Mouse (Mus musculus) neural tube, embryonic 14.5 days (tissue): ENCODE data around the gene Tyro3. TPM values are rescaled to one million over a fixed set of nuclear protein-coding genes. Genes with fewer than 3 reads are reported as not detected.

Source experiments
- ATAC-seq: fragments of 200-750 bp; cut with Nextera tagmentation; 2 replicates; pipeline ENCODE4 v1.8.0; 2017; ENCODE audit warnings: low read depth, mild to moderate bottlenecking, moderate TSS enrichment, moderate library complexity
- H3K27ac ChIP-seq: fragments of 300-500 bp; sonication (generic); 2 replicates; pipeline ENCODE4 v1.5.1; 2014; ENCODE audit warnings: low read depth, mild to moderate bottlenecking, control low read depth, low read length, moderate library complexity, mixed read lengths
- H3K27me3 ChIP-seq: fragments of 300-500 bp; sonication (generic); 2 replicates; pipeline ENCODE4 v1.6.1; 2014; ENCODE audit warnings: low read length; ENCODE audit not compliant: control insufficient read depth, insufficient read depth
- H3K36me3 ChIP-seq: fragments of 300-500 bp; sonication (generic); 2 replicates; pipeline ENCODE4 v1.6.1; 2014; ENCODE audit warnings: low read length, mixed read lengths; ENCODE audit not compliant: control insufficient read depth, insufficient read depth
- H3K4me1 ChIP-seq: fragments of 300-500 bp; sonication (generic); 2 replicates; pipeline ENCODE4 v1.6.1; 2014; ENCODE audit warnings: low read length; ENCODE audit not compliant: control insufficient read depth, insufficient read depth
- H3K4me2 ChIP-seq: fragments of 300-500 bp; sonication (generic); 2 replicates; pipeline ENCODE4 v1.6.1; 2014; ENCODE audit warnings: mild to moderate bottlenecking, low read depth, low read length, control low read depth
- H3K4me3 ChIP-seq: fragments of 300-500 bp; sonication (generic); 2 replicates; pipeline ENCODE4 v1.5.1; 2014; ENCODE audit warnings: low read depth, low read length, control low read depth, mixed read lengths
- H3K9ac ChIP-seq: fragments of 300-500 bp; sonication (generic); replicated peaks from 2 replicates; pipeline ENCODE4 v1.6.1; 2014; ENCODE audit warnings: low read depth, mild to moderate bottlenecking, control low read depth, low read length, mixed read lengths
- H3K9me3 ChIP-seq: fragments of 300-500 bp; sonication (generic); 2 replicates; pipeline ENCODE4 v1.6.1; 2016; ENCODE audit warnings: low read length; ENCODE audit not compliant: control insufficient read depth
- WGBS: fragments of 180-500 bp; shearing (Covaris S2); extraction: QIAGEN DNeasy Blood & Tissue Kit; methylation state at CpG from one replicate; pipeline ENCODE4 v1.1.7; 2014; 5-methylcytosine and 5-hydroxymethylcytosine counted together
- polyA plus RNA-seq: library from polyadenylated mRNA; unstranded; fragments of >200 nt; fragmentation: Nextera tagmentation; extraction: Ambion mirVana; gene quantifications from 2 replicates; pipeline ENCODE4 v1.2.1, GENCODE M21; 2014

The Tyro3 gene
- polyA plus RNA-seq, 1 experiment from 2014 or later, result 18.7 TPM

- Histone ChIP-seq H3K27ac (no peak overlapping the region), H3K27me3 (no peaks in the 10 kb centered on the region), H3K36me3 (no peaks in the 10 kb centered on the region), H3K4me2 (no peak overlapping the region), H3K4me1 (no peaks in the 10 kb centered on the region), H3K9me3 (no peaks in the 10 kb centered on the region), H3K9ac (no peak overlapping the region), H3K4me3 (no peak overlapping the region)
- 78% methylated on average over 11 of the region's 11 CpGs for WGBS
- ATAC-seq, result no peak
These were observed 41.0 kb downstream of the Tyro3 start for GRCm38 (mm10) chr2:119838363-119839156.

GRCm38 (mm10) chr2:119840008-119840407 is 42.5 kb downstream of the Tyro3 start:
- Histone ChIP-seq H3K9ac (no peak overlapping the region), H3K27me3 (no peaks in the 10 kb centered on the region), H3K4me1 (no peaks in the 10 kb centered on the region), H3K9me3 (no peaks in the 10 kb centered on the region), H3K4me2 (no peak overlapping the region), H3K36me3 (no peaks in the 10 kb centered on the region), H3K27ac (no peak overlapping the region), H3K4me3 (no peak overlapping the region)
- no peak for ATAC-seq

GRCm38 (mm10) chr2:119842000-119842399 is 44.5 kb downstream of the Tyro3 start:
- no peak overlapping the region for H3K4me3 ChIP-seq
- H3K36me3 ChIP-seq, result no peaks in the 10 kb centered on the region
- no peak overlapping the region for H3K9ac ChIP-seq
- H3K4me2 ChIP-seq, result no peak overlapping the region
- H3K27ac ChIP-seq, result no peak overlapping the region
- no peaks in the 10 kb centered on the region for H3K9me3 ChIP-seq
- no peak for ATAC-seq
- 78% methylated on average over 6 of the region's 6 CpGs for WGBS
- H3K27me3 ChIP-seq, result no peaks in the 10 kb centered on the region
- no peaks in the 10 kb centered on the region for H3K4me1 ChIP-seq

- no peak overlapping the region for H3K9ac ChIP-seq
- no peaks in the 10 kb centered on the region for H3K4me1 ChIP-seq
- H3K27ac ChIP-seq, result no peak overlapping the region
- ATAC-seq, result no peak
- H3K4me2 ChIP-seq, result no peak overlapping the region
- no peaks in the 10 kb centered on the region for H3K9me3 ChIP-seq
- no peak overlapping the region for H3K4me3 ChIP-seq
- H3K27me3 ChIP-seq, result no peaks in the 10 kb centered on the region
- WGBS, result 95% methylated on average over 4 of the region's 4 CpGs
- H3K36me3 ChIP-seq, result no peaks in the 10 kb centered on the region
These were observed 46.0 kb downstream of the Tyro3 start for GRCm38 (mm10) chr2:119843526-119843925.

GRCm38 (mm10) chr2:119845882-119846546 is 48.5 kb downstream of the Tyro3 start:
- no peaks in the 10 kb centered on the region for H3K27me3 ChIP-seq
- H3K27ac ChIP-seq, result no peak overlapping the region
- H3K9me3 ChIP-seq, result no peaks in the 10 kb centered on the region
- 76% methylated on average over 2 of the region's 2 CpGs for WGBS
- H3K4me1 ChIP-seq, result no peaks in the 10 kb centered on the region
- no peaks in the 10 kb centered on the region for H3K36me3 ChIP-seq
- H3K4me2 ChIP-seq, result no peak overlapping the region
- no peak overlapping the region for H3K4me3 ChIP-seq
- no peak for ATAC-seq
- no peak overlapping the region for H3K9ac ChIP-seq

GRCm38 (mm10) chr2:119846929-119847328 is 49.4 kb downstream of the Tyro3 start:
- H3K27ac ChIP-seq, result no peak overlapping the region
- H3K36me3 ChIP-seq, result no peaks in the 10 kb centered on the region
- no peak overlapping the region for H3K4me2 ChIP-seq
- H3K4me3 ChIP-seq, result no peak overlapping the region
- H3K4me1 ChIP-seq, result no peaks in the 10 kb centered on the region
- H3K9ac ChIP-seq, result no peak overlapping the region
- H3K9me3 ChIP-seq, result no peaks in the 10 kb centered on the region
- no peaks in the 10 kb centered on the region for H3K27me3 ChIP-seq
- ATAC-seq, result no peak
- WGBS, result 87% methylated on average over 4 of the region's 4 CpGs

- no peak overlapping the region for H3K4me2 ChIP-seq
- 90% methylated on average over 4 of the region's 4 CpGs for WGBS
- H3K9me3 ChIP-seq, result no peaks in the 10 kb centered on the region
- no peak overlapping the region for H3K4me3 ChIP-seq
- H3K9ac ChIP-seq, result no peak overlapping the region
- no peaks in the 10 kb centered on the region for H3K27me3 ChIP-seq
- no peak overlapping the region for H3K27ac ChIP-seq
- H3K36me3 ChIP-seq, result no peaks in the 10 kb centered on the region
- ATAC-seq, result no peak
- H3K4me1 ChIP-seq, result no peaks in the 10 kb centered on the region
These were observed 56.3 kb downstream of the Tyro3 start for GRCm38 (mm10) chr2:119853811-119854210.

- no peaks in the 10 kb centered on the region for H3K9me3 ChIP-seq
- no peak overlapping the region for H3K27ac ChIP-seq
- H3K36me3 ChIP-seq, result no peaks in the 10 kb centered on the region
- ATAC-seq, result no peak
- H3K4me3 ChIP-seq, result no peak overlapping the region
- H3K9ac ChIP-seq, result no peak overlapping the region
- no peak overlapping the region for H3K4me2 ChIP-seq
- 59% methylated on average over 6 of the region's 6 CpGs for WGBS
- H3K27me3 ChIP-seq, result no peaks in the 10 kb centered on the region
- no peaks in the 10 kb centered on the region for H3K4me1 ChIP-seq
These were observed 57.8 kb downstream of the Tyro3 start for GRCm38 (mm10) chr2:119855310-119855850.

- H3K9ac ChIP-seq, result no peak overlapping the region
- no peak overlapping the region for H3K4me2 ChIP-seq
- H3K9me3 ChIP-seq, result no peaks in the 10 kb centered on the region
- no peaks in the 10 kb centered on the region for H3K36me3 ChIP-seq
- no peak for ATAC-seq
- H3K4me1 ChIP-seq, result no peaks in the 10 kb centered on the region
- WGBS, result 90% methylated on average over 2 of the region's 2 CpGs
- no peaks in the 10 kb centered on the region for H3K27me3 ChIP-seq
- no peak overlapping the region for H3K27ac ChIP-seq
- H3K4me3 ChIP-seq, result no peak overlapping the region
These were observed 59.8 kb downstream of the Tyro3 start for GRCm38 (mm10) chr2:119857341-119857740.
